8 mouse cellular contexts compared by ENCODE assay signal in genomic region chr14:62292166-62292487, GRCm38 (mm10). TPM values are rescaled to one million over a fixed set of nuclear protein-coding genes. Genes with fewer than 3 reads are reported as not detected.
A peak's percentile ranks its signal among the peaks of the same experiment; 100 is the strongest.
DNase-seq lines count a peak whose midpoint lies in the region; ATAC-seq lines count a peak whose summit lies in the region.

No protein-coding gene starts in this region.

- ATAC-seq in kidney, embryonic 15.5 days (replicated peaks; ENCODE audit: low FRiP score), result no peak
- 0 out of 2 replicates have a peak, but pooled peaks have one; percentile 44 for ATAC-seq in embryonic facial prominence, embryonic 11.5 days (replicated peaks; ENCODE audit: insufficient number of reproducible peaks, low FRiP score, low TSS enrichment, low read depth)
- no peak for ATAC-seq in hindbrain, embryonic 15.5 days (ENCODE audit: low FRiP score, low read depth)
- peak; percentile 57 for ATAC-seq in midbrain, embryonic 13.5 days

- H3K27ac ChIP-seq in kidney, embryonic 15.5 days, result no peak overlapping the region; the same call in 1 of the 2 replicates
- no peak overlapping the region for H3K27ac ChIP-seq in embryonic facial prominence, embryonic 11.5 days (replicated peaks; ENCODE audit: low read depth, low read length)
- H3K27ac ChIP-seq in hindbrain, embryonic 15.5 days (replicated peaks), result no peak overlapping the region
- no peak overlapping the region for H3K27ac ChIP-seq in midbrain, embryonic 13.5 days

- H3K9ac ChIP-seq in kidney, embryonic 15.5 days, result peak overlapping the region; percentile 49
- H3K9ac ChIP-seq in embryonic facial prominence, embryonic 11.5 days (replicated peaks; ENCODE audit: low read length), result peak overlapping the region; percentile 64
- peak overlapping the region; percentile 74 for H3K9ac ChIP-seq in hindbrain, embryonic 15.5 days
- H3K9ac ChIP-seq in midbrain, embryonic 13.5 days (replicated peaks), result peak overlapping the region; percentile 78

- peaks cover 12% of the 10 kb centered on the region for H3K4me1 ChIP-seq in kidney, embryonic 15.5 days
- peaks cover 4% of the 10 kb centered on the region; the same call in 1 of the 2 replicates for H3K4me1 ChIP-seq in embryonic facial prominence, embryonic 11.5 days (ENCODE audit: control insufficient read depth, insufficient read depth, low read length)
- peaks cover 19% of the 10 kb centered on the region for H3K4me1 ChIP-seq in hindbrain, embryonic 15.5 days (replicated peaks)
- peaks cover 14% of the 10 kb centered on the region for H3K4me1 ChIP-seq in midbrain, embryonic 13.5 days (replicated peaks)

- no peaks in the 10 kb centered on the region for H3K9me3 ChIP-seq in kidney, embryonic 15.5 days (replicated peaks)
- no peaks in the 10 kb centered on the region for H3K9me3 ChIP-seq in embryonic facial prominence, embryonic 11.5 days (replicated peaks; ENCODE audit: control insufficient read depth, low read length)
- H3K9me3 ChIP-seq in hindbrain, embryonic 15.5 days, result no peaks in the 10 kb centered on the region
- H3K9me3 ChIP-seq in midbrain, embryonic 13.5 days, result no peaks in the 10 kb centered on the region

- no peaks in the 10 kb centered on the region for H3K27me3 ChIP-seq in kidney, embryonic 15.5 days
- 0 out of 2 replicates have a peak, but pooled peaks cover 3% of the 10 kb centered on the region for H3K27me3 ChIP-seq in embryonic facial prominence, embryonic 11.5 days (ENCODE audit: control insufficient read depth, insufficient read depth, low read length)
- H3K27me3 ChIP-seq in hindbrain, embryonic 15.5 days, result no peaks in the 10 kb centered on the region
- H3K27me3 ChIP-seq in midbrain, embryonic 13.5 days, result no peaks in the 10 kb centered on the region; the same call in 1 of the 2 replicates

- H3K4me3 ChIP-seq in kidney, embryonic 15.5 days (replicated peaks), result peak overlapping the region; percentile 49
- peak overlapping the region; percentile 47 for H3K4me3 ChIP-seq in embryonic facial prominence, embryonic 11.5 days (ENCODE audit: low read depth, low read length)
- peak overlapping the region; percentile 61 for H3K4me3 ChIP-seq in hindbrain, embryonic 15.5 days
- peak overlapping the region; percentile 59 for H3K4me3 ChIP-seq in midbrain, embryonic 13.5 days (replicated peaks)

- 50% methylated on average over 5 of the region's 7 CpGs for WGBS in kidney, embryonic 15.5 days
- WGBS in embryonic facial prominence, embryonic 11.5 days, result 27% methylated on average over 6 of the region's 7 CpGs
- 35% methylated on average over 6 of the region's 7 CpGs for WGBS in hindbrain, embryonic 15.5 days
- 43% methylated on average over 7 of the region's 7 CpGs for WGBS in midbrain, embryonic 13.5 days

- H3K4me2 ChIP-seq in kidney, embryonic 15.5 days, result peak overlapping the region; percentile 91
- peak overlapping the region; percentile 99 for H3K4me2 ChIP-seq in embryonic facial prominence, embryonic 11.5 days (ENCODE audit: low read depth, low read length)
- H3K4me2 ChIP-seq in hindbrain, embryonic 15.5 days, result peak overlapping the region; percentile 99
- peak overlapping the region; percentile 99 for H3K4me2 ChIP-seq in midbrain, embryonic 13.5 days (replicated peaks)

- DNase-seq in kidney, postnatal 10 days, result no peak
- DNase-seq in embryonic facial prominence, embryonic 11.5 days (ENCODE audit: low spot score), result no peak
- no peak for DNase-seq in thymus, postnatal 25 days
- DNase-seq in ovary, adult 18-20 months (ENCODE audit: low spot score), result no peak
- DNase-seq in spleen, postnatal 36 days (ENCODE audit: low spot score in 2 of 2), result no peak

- no peaks in the 10 kb centered on the region for H3K36me3 ChIP-seq in kidney, embryonic 15.5 days
- no peaks in the 10 kb centered on the region for H3K36me3 ChIP-seq in embryonic facial prominence, embryonic 11.5 days (replicated peaks; ENCODE audit: control insufficient read depth, insufficient read depth, low read depth, low read length)
- no peaks in the 10 kb centered on the region for H3K36me3 ChIP-seq in hindbrain, embryonic 15.5 days
- H3K36me3 ChIP-seq in midbrain, embryonic 13.5 days, result no peaks in the 10 kb centered on the region

RNA-seq across cellular contexts. Expression of gene Rnaseh2b, which starts 0.3 kb away (rescaled TPM):
- polyA plus RNA-seq in kidney, embryonic 15.5 days (2015; fragmentation: Nextera tagmentation; extraction: Ambion mirVana), result 53.6 and 56.5 TPM in 2 replicates
- 65.0 and 72.0 TPM in 2 replicates for polyA plus RNA-seq in embryonic facial prominence, embryonic 11.5 days (2014; fragmentation: Nextera tagmentation; extraction: Ambion mirVana)
- 32.7 and 35.2 TPM in 2 replicates for polyA plus RNA-seq in hindbrain, embryonic 15.5 days (2015; fragmentation: Nextera tagmentation; extraction: Ambion mirVana)
- polyA plus RNA-seq in midbrain, embryonic 13.5 days (2015; fragmentation: Nextera tagmentation; extraction: Ambion mirVana), result 39.3 and 49.4 TPM in 2 replicates

RNA-seq across cellular contexts. Expression of gene Dleu7, which starts 0.7 kb away (rescaled TPM):
- polyA plus RNA-seq in kidney, embryonic 15.5 days (2015; fragmentation: Nextera tagmentation; extraction: Ambion mirVana), result 4.2 and 4.8 TPM in 2 replicates
- 2.3 and 4.0 TPM in 2 replicates for polyA plus RNA-seq in embryonic facial prominence, embryonic 11.5 days (2014; fragmentation: Nextera tagmentation; extraction: Ambion mirVana)
- 14.1 and 18.4 TPM in 2 replicates for polyA plus RNA-seq in hindbrain, embryonic 15.5 days (2015; fragmentation: Nextera tagmentation; extraction: Ambion mirVana)
- polyA plus RNA-seq in midbrain, embryonic 13.5 days (2015; fragmentation: Nextera tagmentation; extraction: Ambion mirVana), result 5.4 and 5.8 TPM in 2 replicates

Comparison
In these comparisons a context has a peak if more than half of its experiments do, and no peak if none do; other contexts are left out.
1. ATAC-seq: peak in embryonic facial prominence, embryonic 11.5 days (single experiment) and midbrain, embryonic 13.5 days (single experiment); none in kidney, embryonic 15.5 days (single experiment) and hindbrain, embryonic 15.5 days (single experiment).
2. Peak in every context shown above with its lines, with median percentiles within 50 percentile points of each other: H3K4me2 ChIP-seq, H3K4me3 ChIP-seq and H3K9ac ChIP-seq.